Mouse (Mus musculus): Measurements from ENCODE around the gene BC028528.
A peak's percentile ranks its signal among the peaks of the same experiment; 100 is the strongest.
"Not testable (repeated sequence)": the region's sequence is repeated elsewhere in the genome, so short reads cannot be mapped to it uniquely, and the experiment has no call there.

Gene BC028528

DNA sequence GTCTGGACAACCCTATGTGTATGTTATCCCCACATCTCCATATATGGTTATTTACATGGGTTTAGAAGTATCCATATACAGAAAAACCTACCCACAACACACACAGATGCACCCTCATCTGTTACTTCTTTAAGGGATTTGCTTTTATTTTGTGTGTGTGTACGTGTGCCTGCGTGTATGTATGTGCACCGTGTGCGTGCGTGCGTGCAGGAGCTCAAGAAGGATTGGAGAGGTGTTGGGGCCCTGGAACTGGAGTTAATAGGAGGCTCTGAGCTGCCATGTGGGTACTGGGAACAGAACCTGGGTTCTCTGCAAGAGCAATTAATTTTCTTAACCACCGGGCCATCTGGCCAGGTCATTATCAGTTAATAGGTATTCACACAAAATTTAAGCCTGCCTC lies 19.8 kb downstream of the BC028528 start:
- DNase-seq: peak in 1 of 2 experiments; percentile 30

- DNase-seq: peak; percentile 89 to 92
Observed at GRCm38 (mm10) chr3:95871392-95871867, 20.4 kb downstream of the BC028528 start, which contains the start of gene Mrps21. Mrps21 (minus strand) TSS chr3:95871519.

- no peak for DNase-seq
Observed at GRCm38 (mm10) chr3:95870976-95871375, 20.8 kb downstream of the BC028528 start.

- DNase-seq: no peak
Observed at GRCm38 (mm10) chr3:95867408-95867807, 24.4 kb downstream of the BC028528 start.

DNA sequence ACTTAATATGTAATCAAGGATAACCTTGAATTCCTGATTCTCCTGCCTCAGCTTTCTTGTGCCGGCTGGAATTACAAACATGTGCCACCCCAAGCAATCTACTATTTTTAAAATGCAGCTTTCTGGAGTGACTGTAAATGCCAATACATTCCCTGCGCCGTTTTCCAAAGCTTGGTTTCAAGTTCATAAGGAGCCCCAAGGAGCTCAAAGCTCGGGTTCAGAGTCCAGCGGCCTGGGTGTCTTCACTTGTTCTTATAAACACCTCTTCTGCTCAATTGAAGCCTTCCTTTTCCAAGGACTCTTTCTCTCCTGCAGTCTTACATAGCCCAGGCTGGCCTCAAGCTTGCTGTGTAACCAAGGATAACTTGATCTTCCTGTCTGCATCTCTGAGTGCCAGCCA lies 25.7 kb downstream of the BC028528 start:
- no peak for DNase-seq

DNA sequence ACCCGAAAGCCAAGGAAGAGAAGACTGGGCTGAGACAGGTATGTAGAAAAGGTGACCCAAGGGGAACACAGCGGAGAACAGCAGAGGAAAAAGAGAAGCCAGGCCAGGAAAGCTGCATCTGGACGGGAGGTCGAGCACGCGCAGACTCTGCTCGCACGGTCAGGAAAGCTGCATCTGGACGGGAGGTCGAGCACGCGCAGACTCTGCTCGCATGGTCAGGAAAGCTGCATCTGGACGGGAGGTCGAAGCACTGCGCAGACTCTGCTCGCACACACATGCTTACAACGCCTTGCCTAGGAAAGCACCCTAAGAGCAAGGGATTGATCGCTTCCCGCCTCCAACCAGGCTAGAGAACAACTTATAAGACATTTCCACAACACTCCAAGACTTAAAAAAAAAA lies 26.2 kb downstream of the BC028528 start:
- DNase-seq: no peak

GRCm38 (mm10) chr3:95865050-95865449 lies 26.8 kb downstream of the BC028528 start:
- DNase-seq: peak in 1 of 2 experiments; percentile 16

DNA sequence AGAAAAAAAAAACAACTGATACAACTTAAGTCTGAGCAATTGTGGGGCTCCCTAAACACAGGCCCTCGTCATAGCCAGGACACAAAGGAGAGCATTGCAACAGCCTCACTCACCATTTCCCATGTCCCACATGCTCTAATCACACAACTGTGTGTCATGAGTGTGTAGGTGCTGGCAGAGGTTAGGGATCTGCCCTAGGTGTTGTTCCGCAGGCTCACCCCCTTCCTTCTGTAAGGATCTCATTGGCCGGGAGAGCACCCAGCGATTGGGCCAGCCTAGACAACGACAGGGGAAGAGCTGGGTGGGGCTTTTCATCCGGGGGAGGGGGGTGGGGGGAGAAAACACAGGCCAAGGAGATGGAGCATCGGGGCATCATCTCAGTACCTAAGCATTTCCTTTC lies 28.2 kb downstream of the BC028528 start:
- no peak for DNase-seq

- peak; percentile 29 to 68 for DNase-seq
Observed at GRCm38 (mm10) chr3:95861796-95862195, 30.0 kb downstream of the BC028528 start.

- DNase-seq: peak in 1 of 2 experiments; percentile 31
Observed at GRCm38 (mm10) chr3:95861216-95861615, 30.6 kb downstream of the BC028528 start.

GRCm38 (mm10) chr3:95860323-95860722 lies 31.5 kb downstream of the BC028528 start:
- DNase-seq: no peak

DNA sequence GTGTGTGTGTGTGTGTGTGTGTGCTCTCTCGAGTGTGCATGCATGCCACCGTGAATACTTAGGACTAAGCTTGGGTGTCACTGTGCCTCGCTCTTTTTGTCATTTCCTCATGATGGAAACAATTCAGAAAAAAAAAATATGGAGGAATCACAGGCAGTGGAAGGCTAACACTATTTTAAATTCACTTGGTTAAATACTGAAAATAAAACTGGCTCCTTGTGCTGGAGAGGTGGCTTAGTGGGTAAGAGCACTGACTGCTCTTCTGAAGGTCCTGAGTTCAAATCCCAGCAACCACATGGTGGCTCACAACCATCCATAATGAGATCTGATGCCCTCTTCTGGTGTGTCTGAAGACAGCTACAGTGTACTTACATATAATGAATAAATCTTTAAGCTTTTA lies 33.5 kb downstream of the BC028528 start:
- DNase-seq: not testable (repeated sequence)

GRCm38 (mm10) chr3:95857050-95857449 lies 34.8 kb downstream of the BC028528 start:
- not testable (repeated sequence) for DNase-seq

DNA sequence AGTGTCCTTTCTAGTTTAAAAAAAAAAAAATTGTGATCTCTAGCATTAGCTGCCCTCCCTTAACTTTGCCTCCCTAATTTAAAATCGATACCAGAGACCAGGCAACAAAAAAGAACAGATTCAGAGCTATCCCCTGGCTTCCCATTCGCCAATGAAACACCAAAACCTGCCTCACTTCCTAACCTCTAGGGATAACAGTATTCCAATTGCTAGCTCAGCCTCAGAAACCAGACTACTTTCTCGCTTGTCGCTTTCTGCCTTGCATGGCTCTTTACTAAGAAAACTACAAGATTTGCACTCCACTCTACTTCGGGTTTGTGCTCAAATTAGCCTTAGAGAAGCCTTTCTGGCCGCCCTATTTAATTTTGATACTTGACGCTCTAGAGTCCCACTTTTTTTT lies 35.7 kb downstream of the BC028528 start:
- DNase-seq: no peak

GRCm38 (mm10) chr3:95855502-95856089 lies 36.2 kb downstream of the BC028528 start, which contains the start of gene Prpf3:
Prpf3 (minus strand) TSS chr3:95855885.
- peak; percentile 94 to 96 for DNase-seq

DNA sequence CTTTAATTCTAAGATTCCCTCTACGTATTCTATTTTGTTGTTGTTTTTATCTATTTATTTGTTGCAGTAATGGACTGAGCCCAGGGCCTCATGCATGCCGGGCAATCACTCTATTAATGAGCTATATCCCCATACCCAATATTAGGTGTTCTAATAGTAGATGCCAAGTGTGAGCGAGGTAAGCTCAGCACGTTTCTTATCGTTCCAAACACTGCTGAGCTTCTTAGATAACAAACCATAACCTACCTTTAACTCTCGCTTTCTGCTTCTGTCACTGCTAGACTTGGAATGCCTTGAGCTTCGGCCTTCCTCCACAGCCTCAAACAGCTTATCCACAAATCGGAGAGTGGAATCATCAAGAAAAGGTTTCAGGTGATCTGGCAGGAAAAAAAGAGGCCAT lies 40.5 kb downstream of the BC028528 start:
- DNase-seq: no peak

GRCm38 (mm10) chr3:95850611-95851010 lies 41.2 kb downstream of the BC028528 start:
- DNase-seq: no peak

DNA sequence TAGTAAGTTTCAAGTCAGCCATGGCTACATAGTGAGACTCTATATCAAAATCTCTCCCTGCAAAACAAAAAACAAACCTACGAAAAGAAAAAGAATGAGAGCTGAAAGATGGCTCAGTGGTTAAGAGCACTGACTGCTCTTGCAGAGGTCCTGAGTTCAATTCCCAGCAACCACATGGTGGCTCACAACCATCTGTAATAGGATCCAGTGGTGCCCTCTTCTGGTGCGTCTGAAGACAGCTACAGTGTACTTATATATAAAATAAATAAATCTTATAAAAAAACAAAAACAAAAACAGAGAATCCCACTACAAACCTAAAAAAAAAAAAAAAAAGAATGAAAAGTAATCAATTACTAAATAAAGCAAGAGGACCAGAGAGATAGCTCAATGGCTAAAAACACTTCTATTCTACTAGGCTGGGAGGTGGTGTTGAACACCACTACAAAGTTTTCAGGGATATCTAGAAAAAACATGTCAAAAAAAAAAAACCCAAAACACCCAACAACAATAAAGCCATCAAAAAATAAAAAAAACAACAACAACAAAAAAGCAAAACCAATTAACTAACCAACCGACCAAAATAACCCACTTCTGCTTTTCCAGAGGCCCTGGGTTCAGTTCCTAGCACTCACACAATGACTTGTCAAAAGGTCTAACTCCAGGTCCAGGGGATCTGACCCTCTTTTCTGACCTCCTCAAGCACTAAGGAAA lies 49.1 kb downstream of the BC028528 start:
- DNase-seq: no peak

DNA sequence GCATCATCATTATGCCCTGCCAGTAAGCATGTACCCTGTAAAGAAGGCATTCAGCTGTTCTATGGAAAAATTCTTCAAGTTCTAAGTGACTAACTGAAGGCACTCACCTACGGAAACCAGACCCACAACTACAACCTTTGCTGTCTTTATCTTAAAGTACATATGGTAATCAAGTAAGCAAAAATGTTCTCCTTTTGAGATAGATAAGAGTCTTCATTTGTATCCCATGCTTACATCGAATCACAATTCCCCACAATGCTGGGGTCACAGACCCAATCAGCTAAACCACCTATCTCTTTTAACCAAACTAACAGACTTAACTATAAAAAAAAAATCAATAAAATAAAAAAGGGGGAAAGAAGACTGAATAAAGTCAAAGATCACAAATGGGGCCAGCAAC lies 52.6 kb downstream of the BC028528 start:
- DNase-seq: no peak

All from cerebellum, postnatal 25 days (tissue).